ENCODE assay signal across 8 mouse cellular contexts in the genomic region with DNA sequence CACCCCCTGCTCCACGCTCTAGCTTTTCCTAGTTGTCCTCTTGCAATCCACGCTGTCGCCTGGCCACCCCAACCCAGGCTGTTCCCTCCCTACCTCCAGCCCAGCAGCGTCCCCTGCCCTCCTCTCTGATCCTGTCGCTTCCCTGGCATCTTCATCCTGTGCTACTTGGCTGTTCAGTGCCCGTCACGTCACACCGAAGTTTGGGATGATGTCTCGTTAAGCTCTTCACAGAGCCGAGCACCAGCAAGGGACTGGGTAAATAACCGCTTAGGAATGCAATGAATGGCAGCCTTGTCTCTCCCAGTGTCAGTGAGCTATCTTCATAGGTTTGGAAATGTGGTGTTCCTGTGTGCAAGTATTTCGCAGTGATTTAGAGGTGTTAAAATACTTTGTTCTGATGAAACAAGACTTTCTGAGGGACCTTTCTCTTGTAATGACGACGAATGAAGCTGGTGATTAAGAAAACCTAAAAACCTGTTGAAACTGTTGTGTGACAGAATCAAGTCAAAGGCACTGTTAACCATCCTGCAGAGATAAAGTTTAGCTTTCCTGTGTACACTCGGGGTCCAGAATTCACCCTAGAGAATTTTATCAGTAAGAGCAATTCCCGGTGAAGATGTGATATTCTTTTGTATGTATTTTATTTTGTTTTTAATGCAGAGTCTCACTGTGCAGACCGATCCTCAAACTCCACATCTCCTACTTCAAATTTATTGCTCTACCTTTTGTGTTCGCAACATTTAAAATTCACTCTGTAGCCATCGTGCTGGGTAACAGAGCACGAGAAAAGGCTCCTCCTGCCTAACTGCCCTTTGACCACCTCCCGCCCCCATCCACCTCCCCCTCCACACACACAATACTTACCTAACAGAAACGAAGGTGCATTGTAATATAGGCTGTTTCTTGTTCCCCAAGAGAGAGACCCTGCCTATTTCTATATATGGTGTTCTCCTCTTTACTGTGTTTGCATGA. TPM values are rescaled to one million over a fixed set of nuclear protein-coding genes. Genes with fewer than 3 reads are reported as not detected.
DNase-seq lines count a peak whose midpoint lies in the region; ATAC-seq and TF ChIP-seq lines count a peak whose summit lies in the region.

No protein-coding gene starts in this region.

- H3K9me3 ChIP-seq in lung, embryonic 14.5 days (ENCODE audit: low read depth, low read length) = no peaks in the 10 kb centered on the region
- no peaks in the 10 kb centered on the region for H3K9me3 ChIP-seq in forebrain, embryonic 16.5 days (ENCODE audit: control insufficient read depth, low read length)
- no peaks in the 10 kb centered on the region for H3K9me3 ChIP-seq in liver, embryonic 14.5 days (ENCODE audit: control insufficient read depth, low read length)

- H3K4me2 ChIP-seq in lung, embryonic 14.5 days = peak overlapping the region; percentile 94
- H3K4me2 ChIP-seq in forebrain, embryonic 16.5 days (ENCODE audit: low read length) = peak overlapping the region; percentile 93
- peak overlapping the region; percentile 99 for H3K4me2 ChIP-seq in liver, embryonic 14.5 days (ENCODE audit: low read depth)

- H3K36me3 ChIP-seq in lung, embryonic 14.5 days (ENCODE audit: insufficient read depth) = no peaks in the 10 kb centered on the region
- no peaks in the 10 kb centered on the region for H3K36me3 ChIP-seq in forebrain, embryonic 16.5 days (ENCODE audit: control insufficient read depth, insufficient read depth)
- peaks cover 7% of the 10 kb centered on the region for H3K36me3 ChIP-seq in liver, embryonic 14.5 days (replicated peaks; ENCODE audit: control insufficient read depth, insufficient read depth, low read depth)

- 0 out of 2 replicates have a peak, but pooled peaks cover 6% of the 10 kb centered on the region for H3K4me1 ChIP-seq in lung, embryonic 14.5 days (ENCODE audit: insufficient read depth)
- H3K4me1 ChIP-seq in forebrain, embryonic 16.5 days (replicated peaks; ENCODE audit: control insufficient read depth, insufficient read depth, low read length) = peaks cover 20% of the 10 kb centered on the region
- peaks cover 26 to 29% of the 10 kb centered on the region in 2 experiments for H3K4me1 ChIP-seq in liver, embryonic 14.5 days (replicated peaks; ENCODE audit: control insufficient read depth in 2 of 2, insufficient read depth in 2 of 2, low read length in 1 of 2)

- peak; percentile 38 for ATAC-seq in lung, embryonic 14.5 days (ENCODE audit: insufficient read depth)
- ATAC-seq in forebrain, embryonic 16.5 days = peak; percentile 45
- peak; percentile 10; the same call in 1 of the 2 replicates for ATAC-seq in liver, embryonic 14.5 days (ENCODE audit: insufficient read depth)

- H3K27ac ChIP-seq in lung, embryonic 14.5 days (ENCODE audit: low read depth) = peak overlapping the region; percentile 97
- peak overlapping the region; percentile 91 for H3K27ac ChIP-seq in forebrain, embryonic 16.5 days (ENCODE audit: low read length)
- H3K27ac ChIP-seq in liver, embryonic 14.5 days = peak overlapping the region; percentile 61

- peak; percentile 63 for DNase-seq in lung, embryonic 14.5 days
- DNase-seq in lung, adult 18-20 months = no peak
- peak; percentile 79 for DNase-seq in brain, adult 2 months (ENCODE audit: low read depth, low spot score)
- DNase-seq in liver, embryonic 14.5 days (ENCODE audit: low read depth in 3 of 3, low spot score in 3 of 3) = no peak
- DNase-seq in telencephalon, adult 2 months (ENCODE audit: low read depth, low spot score) = peak; percentile 36
- no peak for DNase-seq in adrenal gland, postnatal 10 days
- DNase-seq in left cerebral cortex, postnatal 25 days (ENCODE audit: low spot score in 2 of 2) = no peak

- H3K4me3 ChIP-seq in lung, embryonic 14.5 days (ENCODE audit: low read depth, low read length) = peak overlapping the region; percentile 89
- peak overlapping the region; percentile 87 for H3K4me3 ChIP-seq in forebrain, embryonic 16.5 days (replicated peaks; ENCODE audit: low read length)
- H3K4me3 ChIP-seq in liver, embryonic 14.5 days (ENCODE audit: insufficient read depth in 1 of 2, low read depth in 2 of 2, low read length in 2 of 2) = peak overlapping the region; percentile 76 to 77

- TF ChIP-seq CTCF in lung, embryonic 14.5 days (IDR thresholded peaks at IDR 0.05; ENCODE audit: low read depth) = peak; percentile 40; the same call in 1 of the 2 replicates
- no peak for TF ChIP-seq CTCF in liver, embryonic 14.5 days (IDR thresholded peaks at IDR 0.05; ENCODE audit: low read depth)

- TF ChIP-seq EP300 in liver, embryonic 14.5 days (IDR thresholded peaks at IDR 0.05; ENCODE audit: low read depth) = no peak

- H3K27me3 ChIP-seq in lung, embryonic 14.5 days (ENCODE audit: insufficient read depth, low read length) = no peaks in the 10 kb centered on the region
- H3K27me3 ChIP-seq in forebrain, embryonic 16.5 days (replicated peaks; ENCODE audit: control insufficient read depth, insufficient read depth, low read length) = no peaks in the 10 kb centered on the region
- no peaks in the 10 kb centered on the region for H3K27me3 ChIP-seq in liver, embryonic 14.5 days (ENCODE audit: control insufficient read depth, insufficient read depth, low read length)

- intact Hi-C loops in left cerebral cortex, postnatal 25 days (cut with DNase I) = loop anchor here (2.0 to 5.0 kb wide), 2 partner anchors 180 to 237 kb away; a partner anchor contains a TSS

- WGBS in lung, embryonic 14.5 days = 7% methylated on average over 22 of the region's 22 CpGs
- 14% methylated on average over 22 of the region's 22 CpGs for WGBS in forebrain, embryonic 16.5 days
- 7% methylated on average over 22 of the region's 22 CpGs for WGBS in liver, embryonic 14.5 days (ENCODE audit: insufficient replicate concordance)

- H3K9ac ChIP-seq in lung, embryonic 14.5 days = peak overlapping the region; percentile 87
- peak overlapping the region; percentile 84 for H3K9ac ChIP-seq in forebrain, embryonic 16.5 days (replicated peaks; ENCODE audit: low read depth, low read length)
- peak overlapping the region; percentile 91 for H3K9ac ChIP-seq in liver, embryonic 14.5 days (replicated peaks)

RNA-seq across cellular contexts. Expression of a gene that starts 1.2 kb away (rescaled TPM):
- 112 and 116 TPM in 2 replicates for polyA plus RNA-seq in lung, embryonic 14.5 days (2014; fragmentation: Nextera tagmentation; extraction: Ambion mirVana)
- 53.2 and 57.7 TPM in 2 replicates for polyA plus RNA-seq in forebrain, embryonic 16.5 days (2015; fragmentation: Nextera tagmentation; extraction: Ambion mirVana)
- 11.8 and 19.4 TPM in 2 replicates for polyA plus RNA-seq in liver, embryonic 14.5 days (2012; rRNA removed)
- 37.1 and 37.9 TPM in 2 replicates for polyA plus RNA-seq in liver, embryonic 14.5 days (2014; fragmentation: Nextera tagmentation; extraction: Ambion mirVana)
- total RNA-seq in adrenal gland, postnatal 10 days (2021) = 10 to 100 TPM; 65.7 to 78.4 TPM
- total RNA-seq in left cerebral cortex, postnatal 25 days (2021) = 10 to 100 TPM; 44.8 to 47.8 TPM

Comparison
In these comparisons a context has a peak if more than half of its experiments do, and no peak if none do; other contexts are left out.
1. DNase-seq: peak in lung, embryonic 14.5 days (single experiment), brain, adult 2 months (single experiment) and telencephalon, adult 2 months (single experiment); none in lung, adult 18-20 months (0 of 2), liver, embryonic 14.5 days (0 of 3), adrenal gland, postnatal 10 days (single experiment) and left cerebral cortex, postnatal 25 days (0 of 2).
2. Peak in every context shown above with its lines, with median percentiles within 50 percentile points of each other: ATAC-seq, H3K27ac ChIP-seq, H3K4me2 ChIP-seq, H3K4me3 ChIP-seq and H3K9ac ChIP-seq.